Mouse (Mus musculus): Measurements from ENCODE around the gene Olfr1184. TPM values are rescaled to one million over a fixed set of nuclear protein-coding genes. Genes with fewer than 3 reads are reported as not detected.
"Not testable (repeated sequence)": the region's sequence is repeated elsewhere in the genome, so short reads cannot be mapped to it uniquely, and the experiment has no call there.

Gene Olfr1184
- not detected in 2 replicates for polyA plus RNA-seq (2015; fragmentation: Nextera tagmentation; extraction: Ambion mirVana)

- H3K4me3 ChIP-seq = no peak within 1 kb of the TSS
- H3K9ac ChIP-seq = no peak within 1 kb of the TSS
- no peaks in the 10 kb centered on the region for H3K9me3 ChIP-seq
- no peaks in the 10 kb centered on the region for H3K27me3 ChIP-seq
- no peak within 1 kb of the TSS for H3K4me2 ChIP-seq
- 96% methylated on average over 2 of the region's 2 CpGs for WGBS
- no peaks in the 10 kb centered on the region for H3K36me3 ChIP-seq
- no peak for ATAC-seq (ENCODE audit: low read depth)
- H3K27ac ChIP-seq (replicated peaks) = no peak within 1 kb of the TSS
- H3K4me1 ChIP-seq (replicated peaks) = no peaks in the 10 kb centered on the region
These were observed at the start of gene Olfr1184 for GRCm38 (mm10) chr2:88483298-88483697. TSS of gene Olfr1184 (plus strand) at chr2:88483598.

GRCm38 (mm10) chr2:88449031-88449430 is 34.4 kb upstream of the Olfr1184 start, which contains the start of gene Gm13757:
TSS of gene Gm13757 (minus strand) at chr2:88449131.
- H3K4me2 ChIP-seq = no peak within 1 kb of the TSS
- no peak within 1 kb of the TSS for H3K27ac ChIP-seq (replicated peaks)
- ATAC-seq (ENCODE audit: low read depth) = no peak
- H3K27me3 ChIP-seq = no peaks in the 10 kb centered on the region
- H3K4me1 ChIP-seq (replicated peaks) = no peaks in the 10 kb centered on the region
- H3K9me3 ChIP-seq = no peaks in the 10 kb centered on the region
- WGBS = 88% methylated on average over 1 of the region's 1 CpGs
- no peaks in the 10 kb centered on the region for H3K36me3 ChIP-seq
- no peak within 1 kb of the TSS for H3K9ac ChIP-seq
- H3K4me3 ChIP-seq = no peak within 1 kb of the TSS

GRCm38 (mm10) chr2:88454567-88454966 is 28.8 kb upstream of the Olfr1184 start, which contains the start of gene Olfr1183:
TSS of gene Olfr1183 (plus strand) at chr2:88454867.
- H3K36me3 ChIP-seq; H3K4me3 ChIP-seq; H3K9me3 ChIP-seq; H3K4me2 ChIP-seq; ATAC-seq (ENCODE audit: low read depth); H3K4me1 ChIP-seq (replicated peaks); H3K9ac ChIP-seq; H3K27ac ChIP-seq (replicated peaks); H3K27me3 ChIP-seq: not testable (repeated sequence)
- WGBS = 100% methylated on average over 1 of the region's 1 CpGs

GRCm38 (mm10) chr2:88493020-88493419 is 9.6 kb downstream of the Olfr1184 start, which contains the start of gene Olfr1185-ps1:
TSS of gene Olfr1185-ps1 (plus strand) at chr2:88493320.
- H3K4me2 ChIP-seq = no peak within 1 kb of the TSS
- H3K27ac ChIP-seq (replicated peaks) = no peak within 1 kb of the TSS
- ATAC-seq (ENCODE audit: low read depth) = no peak
- no peaks in the 10 kb centered on the region for H3K36me3 ChIP-seq
- H3K9ac ChIP-seq = no peak within 1 kb of the TSS
- 80% methylated on average over 2 of the region's 2 CpGs for WGBS
- H3K27me3 ChIP-seq = no peaks in the 10 kb centered on the region
- H3K4me1 ChIP-seq (replicated peaks) = no peaks in the 10 kb centered on the region
- H3K4me3 ChIP-seq = no peak within 1 kb of the TSS
- no peaks in the 10 kb centered on the region for H3K9me3 ChIP-seq

- no peak within 1 kb of the TSS for H3K27ac ChIP-seq (replicated peaks)
- WGBS = 88% methylated on average over 2 of the region's 2 CpGs
- ATAC-seq (ENCODE audit: low read depth) = no peak
These were observed 34.9 kb downstream of the Olfr1184 start, which contains the start of gene Olfr1186 for GRCm38 (mm10) chr2:88518251-88518650. TSS of gene Olfr1186 (plus strand) at chr2:88518551.

GRCm38 (mm10) chr2:88525720-88526119 is 42.3 kb downstream of the Olfr1184 start:
- Histone ChIP-seq H3K36me3 (no peaks in the 10 kb centered on the region), H3K4me3 (no peak overlapping the region), H3K9ac (no peak overlapping the region), H3K27ac (replicated peaks) (no peak overlapping the region), H3K4me2 (no peak overlapping the region), H3K4me1 (replicated peaks) (no peaks in the 10 kb centered on the region), H3K27me3 (no peaks in the 10 kb centered on the region), H3K9me3 (no peaks in the 10 kb centered on the region)
- no peak for ATAC-seq (ENCODE audit: low read depth)
- 73% methylated on average over 3 of the region's 3 CpGs for WGBS

More at GRCm38 (mm10) chr2:88518251-88518650, 34.9 kb downstream of the Olfr1184 start, which contains the start of gene Olfr1186:
- Histone ChIP-seq H3K9me3 (no peaks in the 10 kb centered on the region), H3K4me2 (no peak within 1 kb of the TSS), H3K9ac (no peak within 1 kb of the TSS), H3K4me1 (replicated peaks) (no peaks in the 10 kb centered on the region), H3K27me3 (no peaks in the 10 kb centered on the region), H3K36me3 (no peaks in the 10 kb centered on the region), H3K4me3 (no peak within 1 kb of the TSS)

Other genes with a start within 250 kb of the Olfr1184 start
- gene Olfr1173, start 203.7 kb upstream of the Olfr1184 start, polyA plus RNA-seq (2015; fragmentation: Nextera tagmentation; extraction: Ambion mirVana) = not detected in 2 replicates
- gene Olfr1174-ps, start 168.5 kb upstream of the Olfr1184 start, polyA plus RNA-seq (2015; fragmentation: Nextera tagmentation; extraction: Ambion mirVana) = not detected in 2 replicates
- not detected in 2 replicates for gene Olfr1175-ps, start 156.4 kb upstream of the Olfr1184 start, polyA plus RNA-seq (2015; fragmentation: Nextera tagmentation; extraction: Ambion mirVana)
- not detected in 2 replicates for gene Olfr1176, start 146.9 kb upstream of the Olfr1184 start, polyA plus RNA-seq (2015; fragmentation: Nextera tagmentation; extraction: Ambion mirVana)
- gene Olfr1177-ps, start 137.1 kb upstream of the Olfr1184 start, polyA plus RNA-seq (2015; fragmentation: Nextera tagmentation; extraction: Ambion mirVana) = not detected in 2 replicates
- not detected in 2 replicates for gene Olfr1178, start 96.5 kb upstream of the Olfr1184 start, polyA plus RNA-seq (2015; fragmentation: Nextera tagmentation; extraction: Ambion mirVana)
- not detected in 2 replicates for gene Olfr1179, start 77.1 kb upstream of the Olfr1184 start, polyA plus RNA-seq (2015; fragmentation: Nextera tagmentation; extraction: Ambion mirVana)
- gene Olfr1180, start 64.4 kb upstream of the Olfr1184 start, polyA plus RNA-seq (2015; fragmentation: Nextera tagmentation; extraction: Ambion mirVana) = not detected in 2 replicates
- gene Olfr1181, start 57.4 kb upstream of the Olfr1184 start, polyA plus RNA-seq (2015; fragmentation: Nextera tagmentation; extraction: Ambion mirVana) = not detected in 2 replicates
- gene Gm13757, start 34.5 kb upstream of the Olfr1184 start, polyA plus RNA-seq (2015; fragmentation: Nextera tagmentation; extraction: Ambion mirVana) = not detected in 2 replicates
- gene Olfr1183, start 28.7 kb upstream of the Olfr1184 start, polyA plus RNA-seq (2015; fragmentation: Nextera tagmentation; extraction: Ambion mirVana) = not detected in 2 replicates
- not detected in 2 replicates for gene Olfr1185-ps1, start 9.7 kb downstream of the Olfr1184 start, polyA plus RNA-seq (2015; fragmentation: Nextera tagmentation; extraction: Ambion mirVana)
- gene Olfr1186, start 35.0 kb downstream of the Olfr1184 start, polyA plus RNA-seq (2015; fragmentation: Nextera tagmentation; extraction: Ambion mirVana) = not detected in 2 replicates
- not detected in 2 replicates for gene Olfr1188, start 73.3 kb downstream of the Olfr1184 start, polyA plus RNA-seq (2015; fragmentation: Nextera tagmentation; extraction: Ambion mirVana)
- gene Olfr1189, start 102.9 kb downstream of the Olfr1184 start, polyA plus RNA-seq (2015; fragmentation: Nextera tagmentation; extraction: Ambion mirVana) = not detected in 2 replicates
- gene Olfr1191-ps1, start 156.9 kb downstream of the Olfr1184 start, polyA plus RNA-seq (2015; fragmentation: Nextera tagmentation; extraction: Ambion mirVana) = not detected in 2 replicates
- not detected in 2 replicates for gene Olfr1192-ps1, start 164.9 kb downstream of the Olfr1184 start, polyA plus RNA-seq (2015; fragmentation: Nextera tagmentation; extraction: Ambion mirVana)
- gene Olfr1193, start 192.0 kb downstream of the Olfr1184 start, polyA plus RNA-seq (2015; fragmentation: Nextera tagmentation; extraction: Ambion mirVana) = not detected in 2 replicates
- not detected in 2 replicates for gene Olfr1195, start 205.6 kb downstream of the Olfr1184 start, polyA plus RNA-seq (2015; fragmentation: Nextera tagmentation; extraction: Ambion mirVana)
- not detected in 2 replicates for gene Olfr1196, start 221.0 kb downstream of the Olfr1184 start, polyA plus RNA-seq (2015; fragmentation: Nextera tagmentation; extraction: Ambion mirVana)
- not detected in 2 replicates for gene Olfr1197, start 248.8 kb downstream of the Olfr1184 start, polyA plus RNA-seq (2015; fragmentation: Nextera tagmentation; extraction: Ambion mirVana)